Mouse (Mus musculus): ENCODE results near the gene Kirrel.

Gene Kirrel

GRCm38 (mm10) chr3:87167621-87168020 lies 6.9 kb downstream of the Kirrel start:
- DNase-seq (ENCODE audit: low spot score): no peak

GRCm38 (mm10) chr3:87165291-87165881 lies 9.2 kb downstream of the Kirrel start:
- no peak for DNase-seq (ENCODE audit: low spot score)

- no peak for DNase-seq (ENCODE audit: low spot score)
Measured at GRCm38 (mm10) chr3:87164099-87164815, 10.3 kb downstream of the Kirrel start.

- no peak for DNase-seq (ENCODE audit: low spot score)
Measured at GRCm38 (mm10) chr3:87163116-87163515, 11.4 kb downstream of the Kirrel start.

- no peak for DNase-seq (ENCODE audit: low spot score)
Measured at GRCm38 (mm10) chr3:87162380-87162779, 12.2 kb downstream of the Kirrel start.

- DNase-seq (ENCODE audit: low spot score): no peak
Measured at GRCm38 (mm10) chr3:87161601-87162000, 12.9 kb downstream of the Kirrel start.

- DNase-seq (ENCODE audit: low spot score): no peak
Measured at GRCm38 (mm10) chr3:87160819-87161509, 13.6 kb downstream of the Kirrel start.

GRCm38 (mm10) chr3:87159190-87159589 lies 15.4 kb downstream of the Kirrel start:
- DNase-seq (ENCODE audit: low spot score): no peak

GRCm38 (mm10) chr3:87157767-87158291 lies 16.7 kb downstream of the Kirrel start:
- no peak for DNase-seq (ENCODE audit: low spot score)

GRCm38 (mm10) chr3:87157297-87157696 lies 17.2 kb downstream of the Kirrel start:
- no peak for DNase-seq (ENCODE audit: low spot score)

GRCm38 (mm10) chr3:87154398-87155287 lies 19.9 kb downstream of the Kirrel start:
- no peak for DNase-seq (ENCODE audit: low spot score)

- no peak for DNase-seq (ENCODE audit: low spot score)
Measured at GRCm38 (mm10) chr3:87153038-87153437, 21.5 kb downstream of the Kirrel start.

GRCm38 (mm10) chr3:87152111-87152738 lies 22.3 kb downstream of the Kirrel start:
- DNase-seq (ENCODE audit: low spot score): no peak

GRCm38 (mm10) chr3:87151294-87151826 lies 23.2 kb downstream of the Kirrel start:
- no peak for DNase-seq (ENCODE audit: low spot score)

- DNase-seq (ENCODE audit: low spot score): no peak
Measured at GRCm38 (mm10) chr3:87150689-87151244, 23.8 kb downstream of the Kirrel start.

GRCm38 (mm10) chr3:87150056-87150688 lies 24.4 kb downstream of the Kirrel start:
- DNase-seq (ENCODE audit: low spot score): no peak

- DNase-seq (ENCODE audit: low spot score): no peak
Measured at GRCm38 (mm10) chr3:87149425-87149824, 25.1 kb downstream of the Kirrel start.

GRCm38 (mm10) chr3:87144476-87145240 lies 29.9 kb downstream of the Kirrel start:
- DNase-seq (ENCODE audit: low spot score): no peak

- DNase-seq (ENCODE audit: low spot score): no peak
Measured at GRCm38 (mm10) chr3:87140284-87140683, 34.3 kb downstream of the Kirrel start.

GRCm38 (mm10) chr3:87136782-87137181 lies 37.8 kb downstream of the Kirrel start:
- DNase-seq (ENCODE audit: low spot score): no peak
